Mouse (Mus musculus): Measurements from ENCODE around the gene Ptpn20.

The Ptpn20 gene

GRCm38 (mm10) chr14:33678740-33679139, 89.7 kb downstream of the Ptpn20 start:
- DNase-seq, result no peak

- no peak for DNase-seq
Observed at GRCm38 (mm10) chr14:33680621-33681020, 91.6 kb downstream of the Ptpn20 start.

GRCm38 (mm10) chr14:33682768-33683167, 93.8 kb downstream of the Ptpn20 start:
- no peak for DNase-seq

GRCm38 (mm10) chr14:33683701-33684100, 94.7 kb downstream of the Ptpn20 start:
- no peak for DNase-seq

- no peak for DNase-seq
Observed at GRCm38 (mm10) chr14:33687444-33688028, 98.5 kb downstream of the Ptpn20 start.

- DNase-seq, result no peak
Observed at GRCm38 (mm10) chr14:33689044-33689443, 100.0 kb downstream of the Ptpn20 start.

All from spleen, adult 18-20 months (tissue).